In genomic region chr6:144511925-144512324, GRCm38 (mm10) we compare ENCODE assay signal across 24 mouse cellular contexts.
"Had no signal": no experiment of that assay in that cellular context is flagged by ENCODE, and none has a peak within 500 bp of the region (broad histone marks: within the 10 kb centered on the region; RNA-seq: fewer than 3 reads in every experiment).

No protein-coding gene starts in this region.

- ATAC-seq: liver, postnatal 0 days; lung, postnatal 0 days; midbrain, embryonic 16.5 days had no signal

- H3K9ac ChIP-seq: limb, embryonic 12.5 days; limb, embryonic 15.5 days; liver, embryonic 14.5 days; liver, postnatal 0 days; lung, embryonic 14.5 days; midbrain, embryonic 13.5 days had no signal

- H3K27me3 ChIP-seq: limb, embryonic 12.5 days; limb, embryonic 15.5 days; midbrain, embryonic 13.5 days had no signal

- H3K9me3 ChIP-seq: limb, embryonic 12.5 days; limb, embryonic 15.5 days; midbrain, embryonic 10.5 days; midbrain, embryonic 13.5 days had no signal

- H3K4me2 ChIP-seq: limb, embryonic 12.5 days; limb, embryonic 15.5 days; liver, embryonic 11.5 days; lung, embryonic 14.5 days; midbrain, embryonic 13.5 days had no signal

- H3K27ac ChIP-seq: left cerebral cortex, adult 2 months; limb, embryonic 12.5 days; limb, embryonic 15.5 days; liver, embryonic 14.5 days; macrophage; midbrain, embryonic 13.5 days; stomach, postnatal 0 days had no signal

- H3K36me3 ChIP-seq: limb, embryonic 12.5 days; limb, embryonic 15.5 days; midbrain, embryonic 10.5 days; midbrain, embryonic 13.5 days had no signal

- H3K4me3 ChIP-seq: left cerebral cortex, adult 2 months; limb, embryonic 12.5 days; limb, embryonic 15.5 days; midbrain, embryonic 10.5 days; midbrain, embryonic 13.5 days; myocyte had no signal

- DNase-seq: kidney, postnatal 10 days; kidney, postnatal 36 days; layer of hippocampus, postnatal 36 days; left cerebral cortex, postnatal 4 days; liver, postnatal 0 days; lung, embryonic 14.5 days; right cerebral cortex, adult 18-20 months; right cerebral cortex, postnatal 14 days; right cerebral cortex, postnatal 4 days; thymus, adult 2 months; thymus, postnatal 14 days; thymus, postnatal 4 days had no signal
